Mouse (Mus musculus) fat pad, adult 2 months (tissue): ENCODE data around the gene Pde6h.

ENCODE experiments used
- DNase-seq: peaks from one replicate; pipeline ENCODE4 v3.0.0-alpha.2; 2011; ENCODE audit warnings: low read depth, low spot score; ENCODE audit errors: extremely low read depth

Gene Pde6h

DNA sequence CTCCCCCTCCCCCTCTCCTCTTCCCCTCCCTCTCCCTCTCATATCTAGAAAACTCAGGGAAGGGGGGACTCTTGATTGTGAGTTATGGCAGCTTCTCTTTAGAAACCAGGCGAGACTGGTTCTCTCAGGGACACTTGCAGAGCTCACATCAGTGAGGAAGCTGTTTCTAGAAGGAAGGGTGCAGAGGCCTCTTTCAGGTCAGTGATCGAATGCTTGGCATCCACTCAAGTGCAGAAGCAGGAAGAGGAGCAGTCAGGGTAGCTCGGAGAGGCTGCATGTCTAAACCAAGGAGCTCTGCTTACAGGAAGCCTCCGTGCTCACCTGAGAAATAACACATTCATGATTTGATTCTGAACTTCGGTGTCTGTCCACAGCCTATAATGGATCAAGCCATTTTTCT is 87.6 kb downstream of the Pde6h start:
- no peak for DNase-seq

DNA sequence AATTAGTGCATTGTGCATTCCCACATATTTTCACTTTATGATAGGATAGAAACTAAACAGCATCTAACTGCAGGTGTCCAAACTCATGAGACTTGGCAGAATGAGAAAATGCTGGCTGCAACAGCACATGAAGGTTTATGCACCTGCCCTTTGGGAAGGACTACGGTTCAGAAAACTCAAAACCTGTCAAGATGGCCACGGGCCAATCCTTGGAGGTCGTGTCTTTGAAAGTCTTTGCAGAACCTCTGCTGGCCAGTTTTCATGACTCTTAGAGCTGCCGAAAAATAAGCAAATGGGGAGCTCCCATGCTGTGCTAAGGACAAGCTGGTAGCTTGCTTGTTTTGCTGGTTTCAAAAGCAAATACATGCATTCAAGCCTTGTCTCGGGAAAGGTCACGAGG is 90.7 kb downstream of the Pde6h start:
- no peak for DNase-seq

DNA sequence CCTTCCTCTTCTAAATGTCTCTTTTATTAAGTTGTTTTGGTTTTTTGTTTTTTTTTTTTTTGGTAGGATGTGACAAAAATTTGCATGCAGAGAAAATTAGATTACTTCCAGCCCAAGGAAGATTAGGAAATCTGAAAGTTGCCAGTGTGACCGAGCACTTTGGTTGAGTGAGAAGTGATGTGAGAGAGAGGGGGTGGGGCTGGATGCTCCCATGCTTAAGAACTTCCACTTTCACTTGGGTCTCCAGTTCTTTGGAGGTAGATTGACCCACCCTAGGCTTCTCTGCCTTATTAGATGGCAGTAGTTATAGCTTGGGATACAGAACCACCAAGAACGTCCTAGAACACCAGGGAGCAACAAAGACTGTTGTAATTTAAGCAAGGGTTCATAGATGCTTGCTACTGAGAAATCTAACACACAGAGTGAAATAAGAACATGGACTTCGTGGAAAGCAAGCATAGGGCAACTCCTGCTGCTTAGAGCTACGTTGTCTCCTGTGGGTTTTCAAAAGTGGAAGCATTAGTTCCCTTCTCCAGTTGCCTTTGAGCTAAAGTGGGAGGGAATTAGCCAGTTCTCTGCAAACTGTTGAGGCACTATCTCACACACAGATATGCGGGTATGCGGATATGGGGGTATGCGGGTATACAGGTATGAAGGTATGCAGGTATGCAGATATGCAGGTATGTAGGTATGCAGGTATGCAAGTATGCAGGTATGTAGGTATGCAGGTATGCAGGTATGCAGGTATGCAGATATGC is 93.8 kb downstream of the Pde6h start:
- DNase-seq: no peak
